Mouse (Mus musculus): ENCODE measurements around the gene Cpne2. TPM values are rescaled to one million over a fixed set of nuclear protein-coding genes. Genes with fewer than 3 reads are reported as not detected.
A peak's percentile ranks its signal among the peaks of the same experiment; 100 is the strongest.

Gene Cpne2
- polyA plus RNA-seq, 1 experiment from 2014 or later = 5.8 TPM

DNA sequence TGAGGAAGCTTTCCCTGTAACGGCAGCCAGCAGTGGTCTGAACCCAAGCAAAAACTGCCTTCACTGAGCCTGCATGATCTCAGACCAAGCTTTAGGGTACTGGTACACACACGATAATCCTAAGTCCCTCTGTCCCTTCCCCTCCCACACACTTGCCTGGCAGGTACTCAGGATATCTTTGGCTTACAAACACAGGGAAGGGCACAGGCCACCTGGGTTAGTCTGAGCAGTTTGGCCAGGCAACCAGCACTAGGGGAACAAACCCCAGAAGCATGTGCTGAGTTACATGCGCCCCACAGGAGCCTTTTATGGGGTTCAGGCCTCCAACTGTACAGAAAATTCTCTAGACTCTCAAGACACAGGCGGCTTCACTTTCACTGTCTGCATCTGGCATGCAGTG is 2.9 kb upstream of the Cpne2 start:
- Histone ChIP-seq H3K27me3 (ENCODE audit: control insufficient read depth, insufficient read depth, low read length) (peaks cover 18% of the 10 kb centered on the region), H3K4me2 (ENCODE audit: low read depth, low read length) (no peak overlapping the region), H3K4me1 (ENCODE audit: control insufficient read depth, insufficient read depth, low read length) (peaks cover 5% of the 10 kb centered on the region; the same call in 1 of the 2 replicates), H3K27ac (ENCODE audit: low read length) (no peak overlapping the region), H3K36me3 (ENCODE audit: control insufficient read depth, insufficient read depth) (no peaks in the 10 kb centered on the region), H3K9ac (ENCODE audit: low read length) (no peak overlapping the region), H3K9me3 (replicated peaks; ENCODE audit: control insufficient read depth, low read length) (no peaks in the 10 kb centered on the region), H3K4me3 (ENCODE audit: low read length) (no peak overlapping the region)
- WGBS = 68% methylated on average over 4 of the region's 4 CpGs
- no peak for ATAC-seq (replicated peaks; ENCODE audit: extremely low read depth, insufficient read depth, low FRiP score)

DNA sequence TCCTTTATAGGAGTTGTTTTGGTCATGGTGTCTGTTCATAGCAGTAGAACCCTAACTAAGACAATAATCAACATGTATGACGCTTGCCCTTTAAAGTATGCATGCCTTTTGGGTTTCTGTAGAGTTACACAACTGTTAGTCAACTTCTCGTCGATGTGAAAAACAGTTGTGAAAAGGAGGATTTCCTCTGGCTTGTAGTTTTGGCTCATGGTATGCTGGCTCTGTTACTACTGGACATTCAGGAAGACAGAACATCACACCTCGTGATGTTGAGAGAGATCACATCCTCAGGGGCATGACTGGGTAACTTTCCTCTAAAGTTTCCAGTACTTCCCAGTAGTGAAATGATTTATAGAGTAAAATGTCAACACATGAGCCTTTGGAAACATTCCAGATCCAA is 2.1 kb upstream of the Cpne2 start:
- H3K4me1 ChIP-seq (ENCODE audit: control insufficient read depth, insufficient read depth, low read length) = peaks cover 5% of the 10 kb centered on the region; the same call in 1 of the 2 replicates
- H3K4me2 ChIP-seq (ENCODE audit: low read depth, low read length) = no peak overlapping the region
- H3K27ac ChIP-seq (ENCODE audit: low read length) = no peak overlapping the region
- H3K9ac ChIP-seq (ENCODE audit: low read length) = no peak overlapping the region
- no peak for ATAC-seq (replicated peaks; ENCODE audit: extremely low read depth, insufficient read depth, low FRiP score)
- no peak overlapping the region for H3K4me3 ChIP-seq (ENCODE audit: low read length)
- no peaks in the 10 kb centered on the region for H3K36me3 ChIP-seq (ENCODE audit: control insufficient read depth, insufficient read depth)
- 86% methylated on average over 4 of the region's 4 CpGs for WGBS
- H3K9me3 ChIP-seq (replicated peaks; ENCODE audit: control insufficient read depth, low read length) = no peaks in the 10 kb centered on the region
- H3K27me3 ChIP-seq (ENCODE audit: control insufficient read depth, insufficient read depth, low read length) = peaks cover 23% of the 10 kb centered on the region

DNA sequence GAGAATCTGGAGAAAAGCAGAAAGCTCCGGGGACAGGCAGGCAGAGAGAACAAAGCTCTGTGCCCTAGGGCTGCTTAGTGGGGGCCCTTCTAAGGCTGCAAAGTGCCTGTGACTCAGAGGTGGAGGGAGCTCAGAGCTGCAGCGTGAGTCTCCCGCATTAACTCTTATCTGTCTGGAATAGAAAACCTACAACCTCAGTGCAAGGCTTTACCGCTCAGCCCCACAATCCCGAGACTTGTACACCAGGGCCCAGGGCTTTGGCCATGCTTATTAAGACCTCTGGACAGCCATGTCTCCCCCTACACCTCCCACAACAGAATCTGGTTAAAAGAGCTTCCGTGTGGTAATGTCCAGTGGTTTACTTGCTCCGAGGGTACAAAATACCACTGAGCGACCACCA is 790 bp upstream of the Cpne2 start:
- H3K9me3 ChIP-seq (replicated peaks; ENCODE audit: control insufficient read depth, low read length) = no peaks in the 10 kb centered on the region
- WGBS = 7% methylated on average over 8 of the region's 8 CpGs
- H3K9ac ChIP-seq (ENCODE audit: low read length) = peak overlapping the region; percentile 1; the same call in 1 of the 2 replicates
- H3K4me2 ChIP-seq (ENCODE audit: low read depth, low read length) = peak overlapping the region; percentile 98
- peaks cover 28% of the 10 kb centered on the region for H3K27me3 ChIP-seq (ENCODE audit: control insufficient read depth, insufficient read depth, low read length)
- H3K4me3 ChIP-seq (ENCODE audit: low read length) = peak overlapping the region; percentile 66
- peaks cover 5% of the 10 kb centered on the region; the same call in 1 of the 2 replicates for H3K4me1 ChIP-seq (ENCODE audit: control insufficient read depth, insufficient read depth, low read length)
- no peaks in the 10 kb centered on the region for H3K36me3 ChIP-seq (ENCODE audit: control insufficient read depth, insufficient read depth)
- H3K27ac ChIP-seq (ENCODE audit: low read length) = no peak overlapping the region
- ATAC-seq (replicated peaks; ENCODE audit: extremely low read depth, insufficient read depth, low FRiP score) = no peak

DNA sequence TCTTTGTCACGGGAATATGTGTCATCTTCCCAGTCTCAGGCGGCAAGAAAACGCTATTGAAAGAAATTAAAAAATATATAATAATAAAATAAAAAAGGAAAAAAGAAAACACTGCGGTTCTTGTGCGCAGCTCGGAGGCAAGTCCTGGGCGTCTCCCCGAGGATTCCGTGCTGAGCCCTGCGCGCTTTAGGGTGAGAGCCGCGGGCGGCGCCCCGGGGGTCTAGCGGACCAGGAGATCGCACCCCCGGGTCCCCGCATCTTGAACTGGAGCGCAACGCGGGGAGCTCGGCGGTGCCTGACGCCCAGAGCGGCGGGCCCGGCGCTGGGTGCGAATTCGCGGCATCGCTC is 291 bp upstream of the Cpne2 start:
- H3K4me2 ChIP-seq (ENCODE audit: low read depth, low read length) = peak overlapping the region; percentile 98
- H3K4me3 ChIP-seq (ENCODE audit: low read length) = peak overlapping the region; percentile 66
- ATAC-seq (replicated peaks; ENCODE audit: extremely low read depth, insufficient read depth, low FRiP score) = no peak
- H3K27me3 ChIP-seq (ENCODE audit: control insufficient read depth, insufficient read depth, low read length) = peaks cover 28% of the 10 kb centered on the region
- WGBS = under 1% methylated on average over 29 of the region's 34 CpGs
- H3K4me1 ChIP-seq (ENCODE audit: control insufficient read depth, insufficient read depth, low read length) = peaks cover 5% of the 10 kb centered on the region; the same call in 1 of the 2 replicates
- H3K9ac ChIP-seq (ENCODE audit: low read length) = peak overlapping the region; percentile 70
- H3K36me3 ChIP-seq (ENCODE audit: control insufficient read depth, insufficient read depth) = no peaks in the 10 kb centered on the region
- H3K9me3 ChIP-seq (replicated peaks; ENCODE audit: control insufficient read depth, low read length) = no peaks in the 10 kb centered on the region
- H3K27ac ChIP-seq (ENCODE audit: low read length) = no peak overlapping the region

DNA sequence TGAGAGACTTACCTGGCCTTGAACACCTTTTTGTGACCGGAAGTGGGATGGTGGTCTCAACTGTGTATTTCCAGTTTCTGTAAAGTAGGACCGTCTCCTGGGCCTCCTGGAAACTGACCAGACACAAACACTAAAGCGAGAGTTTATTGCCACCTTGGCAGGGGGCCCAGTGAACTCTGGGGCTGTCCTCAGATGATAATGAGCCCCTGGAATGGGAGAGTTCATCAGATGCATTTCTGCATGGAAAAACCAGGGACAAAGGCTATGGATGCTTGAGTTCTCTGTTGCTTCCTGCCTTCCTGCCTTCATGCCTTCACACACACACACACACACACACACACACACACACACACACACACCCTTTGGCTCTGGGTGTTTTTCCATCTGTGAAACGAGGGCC is 1.8 kb downstream of the Cpne2 start:
- Histone ChIP-seq H3K27ac (ENCODE audit: low read length) (no peak overlapping the region), H3K4me3 (ENCODE audit: low read length) (no peak overlapping the region), H3K9ac (ENCODE audit: low read length) (no peak overlapping the region), H3K4me2 (ENCODE audit: low read depth, low read length) (no peak overlapping the region), H3K27me3 (ENCODE audit: control insufficient read depth, insufficient read depth, low read length) (peaks cover 28% of the 10 kb centered on the region), H3K9me3 (replicated peaks; ENCODE audit: control insufficient read depth, low read length) (no peaks in the 10 kb centered on the region), H3K4me1 (ENCODE audit: control insufficient read depth, insufficient read depth, low read length) (peaks cover 5% of the 10 kb centered on the region; the same call in 1 of the 2 replicates), H3K36me3 (ENCODE audit: control insufficient read depth, insufficient read depth) (no peaks in the 10 kb centered on the region)
- 33% methylated on average over 4 of the region's 4 CpGs for WGBS
- ATAC-seq (replicated peaks; ENCODE audit: extremely low read depth, insufficient read depth, low FRiP score) = no peak

DNA sequence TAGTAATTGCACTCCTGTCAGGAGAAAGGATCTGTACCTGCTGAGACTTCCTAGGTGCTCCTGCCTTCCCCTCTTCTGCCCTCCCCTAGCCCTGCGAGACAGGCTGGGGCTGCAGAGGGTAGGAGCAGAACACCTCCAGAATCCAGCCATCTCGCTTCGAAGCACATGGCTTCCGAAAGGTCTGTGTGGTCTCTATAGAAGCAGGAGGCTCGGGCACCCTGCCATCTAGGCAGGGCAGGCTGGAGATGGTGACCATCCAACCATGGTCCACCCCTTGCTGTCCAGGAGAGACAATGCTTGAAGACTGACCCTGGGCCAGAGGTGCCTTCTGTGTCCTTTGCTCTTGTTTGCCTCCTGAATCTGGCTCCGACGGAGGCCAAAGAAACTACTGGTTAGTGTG is 2.8 kb downstream of the Cpne2 start:
- H3K9ac ChIP-seq (ENCODE audit: low read length) = no peak overlapping the region
- peaks cover 28% of the 10 kb centered on the region for H3K27me3 ChIP-seq (ENCODE audit: control insufficient read depth, insufficient read depth, low read length)
- H3K27ac ChIP-seq (ENCODE audit: low read length) = no peak overlapping the region
- no peak overlapping the region for H3K4me2 ChIP-seq (ENCODE audit: low read depth, low read length)
- no peak overlapping the region for H3K4me3 ChIP-seq (ENCODE audit: low read length)
- WGBS = 75% methylated on average over 7 of the region's 7 CpGs
- peaks cover 5% of the 10 kb centered on the region; the same call in 1 of the 2 replicates for H3K4me1 ChIP-seq (ENCODE audit: control insufficient read depth, insufficient read depth, low read length)
- ATAC-seq (replicated peaks; ENCODE audit: extremely low read depth, insufficient read depth, low FRiP score) = no peak
- H3K9me3 ChIP-seq (replicated peaks; ENCODE audit: control insufficient read depth, low read length) = no peaks in the 10 kb centered on the region
- no peaks in the 10 kb centered on the region for H3K36me3 ChIP-seq (ENCODE audit: control insufficient read depth, insufficient read depth)

DNA sequence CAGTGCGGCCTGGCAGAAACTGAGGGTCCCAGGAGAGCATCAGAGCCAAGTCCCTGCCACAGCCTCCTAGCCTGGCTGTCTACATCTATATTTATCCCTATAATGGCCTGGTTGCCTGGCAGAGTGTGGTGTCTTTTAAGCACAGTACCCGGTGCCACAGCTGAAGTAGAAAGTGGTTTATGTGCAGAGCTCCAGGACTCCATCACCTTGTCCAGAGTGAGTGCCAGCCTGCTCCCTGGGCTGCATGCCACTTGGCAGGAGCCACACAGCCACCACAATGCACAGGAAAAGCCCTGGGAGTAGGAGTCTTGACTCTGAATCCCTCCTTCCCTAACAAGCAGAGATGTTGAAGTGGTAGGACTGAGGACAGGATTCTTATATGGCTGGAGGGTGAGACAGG is 4.7 kb downstream of the Cpne2 start:
- Histone ChIP-seq H3K9me3 (replicated peaks; ENCODE audit: control insufficient read depth, low read length) (no peaks in the 10 kb centered on the region), H3K4me2 (ENCODE audit: low read depth, low read length) (no peak overlapping the region), H3K27ac (ENCODE audit: low read length) (no peak overlapping the region), H3K4me3 (ENCODE audit: low read length) (no peak overlapping the region), H3K27me3 (ENCODE audit: control insufficient read depth, insufficient read depth, low read length) (peaks cover 21% of the 10 kb centered on the region; the same call in 1 of the 2 replicates), H3K4me1 (ENCODE audit: control insufficient read depth, insufficient read depth, low read length) (peaks cover 5% of the 10 kb centered on the region; the same call in 1 of the 2 replicates), H3K36me3 (ENCODE audit: control insufficient read depth, insufficient read depth) (no peaks in the 10 kb centered on the region), H3K9ac (ENCODE audit: low read length) (no peak overlapping the region)
- WGBS = 65% methylated on average over 2 of the region's 2 CpGs
- ATAC-seq (replicated peaks; ENCODE audit: extremely low read depth, insufficient read depth, low FRiP score) = no peak

DNA sequence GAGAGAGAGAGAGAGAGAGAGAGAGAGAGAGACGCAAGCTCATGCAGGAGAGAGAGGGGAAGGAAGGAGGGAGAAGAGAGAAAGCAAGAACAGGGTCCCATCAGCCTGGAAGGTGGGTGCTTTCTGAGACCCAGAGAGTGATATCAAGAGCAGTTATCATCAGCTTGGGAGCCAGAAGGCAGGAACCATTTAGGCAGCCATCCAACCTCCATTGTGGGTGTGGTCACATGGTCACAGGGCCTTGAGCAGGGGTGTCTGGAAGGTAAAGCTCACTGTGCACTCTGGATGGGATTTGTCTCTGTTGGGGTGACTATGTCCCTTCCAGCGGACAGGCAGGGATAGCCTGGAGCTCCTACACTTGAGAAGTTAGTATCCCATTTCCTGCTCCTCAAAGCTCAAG is 7.2 kb downstream of the Cpne2 start:
- 82% methylated on average over 2 of the region's 2 CpGs for WGBS
- H3K36me3 ChIP-seq (ENCODE audit: control insufficient read depth, insufficient read depth) = no peaks in the 10 kb centered on the region
- H3K9me3 ChIP-seq (replicated peaks; ENCODE audit: control insufficient read depth, low read length) = no peaks in the 10 kb centered on the region
- no peak overlapping the region for H3K27ac ChIP-seq (ENCODE audit: low read length)
- no peaks in the 10 kb centered on the region for H3K4me1 ChIP-seq (ENCODE audit: control insufficient read depth, insufficient read depth, low read length)
- no peak for ATAC-seq (replicated peaks; ENCODE audit: extremely low read depth, insufficient read depth, low FRiP score)
- H3K4me3 ChIP-seq (ENCODE audit: low read length) = no peak overlapping the region
- H3K9ac ChIP-seq (ENCODE audit: low read length) = no peak overlapping the region
- no peak overlapping the region for H3K4me2 ChIP-seq (ENCODE audit: low read depth, low read length)
- peaks cover 8% of the 10 kb centered on the region; the same call in 1 of the 2 replicates for H3K27me3 ChIP-seq (ENCODE audit: control insufficient read depth, insufficient read depth, low read length)

DNA sequence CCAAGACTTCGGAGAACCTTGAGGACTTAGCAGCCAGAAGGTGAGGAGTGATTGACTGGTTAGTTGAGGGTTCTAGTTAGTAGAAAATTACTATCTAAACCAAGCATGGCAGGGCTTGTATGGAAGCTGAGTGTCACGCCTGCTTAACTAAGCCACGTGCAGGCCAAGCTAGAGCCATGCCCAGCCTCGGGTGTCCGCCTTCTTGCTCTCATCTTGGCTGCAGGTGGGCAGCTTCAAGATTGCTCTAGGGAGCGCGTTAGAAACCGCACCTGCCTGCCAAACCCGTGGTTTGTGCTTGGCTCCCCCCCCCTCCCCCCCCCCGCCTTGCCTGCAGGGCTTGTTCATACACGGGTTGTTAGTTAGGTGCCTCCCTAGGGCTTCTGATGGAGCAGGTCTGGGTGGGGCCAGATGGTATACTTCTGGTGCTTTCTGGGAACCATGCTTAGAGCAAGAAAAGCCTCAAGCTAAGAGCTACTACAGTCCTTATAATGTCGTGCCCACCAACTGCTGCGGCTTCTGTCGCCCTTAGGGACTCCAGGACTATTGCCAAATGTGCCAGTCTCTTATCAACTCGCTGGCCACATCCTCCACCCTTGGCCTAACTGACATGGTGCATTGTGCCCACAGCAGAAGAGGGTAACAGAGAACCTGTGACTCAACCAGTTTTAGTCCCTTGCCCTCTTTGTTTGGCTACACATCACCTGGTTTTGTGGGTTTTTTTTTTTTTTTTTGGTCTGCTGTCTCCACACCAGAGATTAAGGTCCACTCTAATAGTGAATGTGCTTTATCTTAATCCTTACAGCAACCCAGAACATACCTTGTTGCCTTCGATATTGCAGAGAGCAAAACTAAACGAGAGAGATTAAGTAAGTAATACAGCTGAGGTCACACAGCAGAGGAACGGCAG is 8.4 kb downstream of the Cpne2 start:
- H3K4me1 ChIP-seq (ENCODE audit: control insufficient read depth, insufficient read depth, low read length) = no peaks in the 10 kb centered on the region
- WGBS = 61% methylated on average over 18 of the region's 18 CpGs
- ATAC-seq (replicated peaks; ENCODE audit: extremely low read depth, insufficient read depth, low FRiP score) = 0 out of 2 replicates have a peak, but pooled peaks have one; percentile 32

More for the DNA sequence above, 8.4 kb downstream of the Cpne2 start:
- no peaks in the 10 kb centered on the region for H3K36me3 ChIP-seq (ENCODE audit: control insufficient read depth, insufficient read depth)
- H3K27me3 ChIP-seq (ENCODE audit: control insufficient read depth, insufficient read depth, low read length) = 0 out of 2 replicates have a peak, but pooled peaks cover 4% of the 10 kb centered on the region
- H3K4me2 ChIP-seq (ENCODE audit: low read depth, low read length) = no peak overlapping the region
- H3K27ac ChIP-seq (ENCODE audit: low read length) = no peak overlapping the region
- H3K9me3 ChIP-seq (replicated peaks; ENCODE audit: control insufficient read depth, low read length) = no peaks in the 10 kb centered on the region
- H3K9ac ChIP-seq (ENCODE audit: low read length) = no peak overlapping the region
- H3K4me3 ChIP-seq (ENCODE audit: low read length) = no peak overlapping the region

Data from heart, embryonic 16.5 days (tissue).